Mouse (Mus musculus) adrenal gland (tissue): ENCODE data around the gene Gsta4.
"Not testable (repeated sequence)": the region's sequence is repeated elsewhere in the genome, so short reads cannot be mapped to it uniquely, and the experiment has no call there.

Source experiments
- intact Hi-C: fragments of 180-260 bp; cut with DNase I; formaldehyde crosslinking; loops from one replicate; pipeline ENCODE4 v1.15.1; 2025
- long read RNA-seq, 2 experiments: library from polyadenylated mRNA; unstranded; transcript quantifications; one replicate each; pipeline ENCODE4 v2.0.0; 2020; ENCODE audit warnings: borderline replicate concordance in 1 of 2; ENCODE audit not compliant: insufficient replicate concordance in 1 of 2

The Gsta4 gene
- long read RNA-seq, experiment 1, transcript Gsta4-201 (7 exons, 977 nt): major isoform, 78 of 84 reads
- long read RNA-seq, experiment 1, partial matches to known transcripts: 5 of 84 reads
- long read RNA-seq, experiment 1, other reads (novel, unspliced or antisense): 1 of 84 reads
- long read RNA-seq, experiment 2, transcript Gsta4-201 (7 exons, 977 nt): major isoform, 89 of 92 reads
- long read RNA-seq, experiment 2, partial matches to known transcripts: 2 of 92 reads
- long read RNA-seq, experiment 2, other reads (novel, unspliced or antisense): 1 of 92 reads

DNA sequence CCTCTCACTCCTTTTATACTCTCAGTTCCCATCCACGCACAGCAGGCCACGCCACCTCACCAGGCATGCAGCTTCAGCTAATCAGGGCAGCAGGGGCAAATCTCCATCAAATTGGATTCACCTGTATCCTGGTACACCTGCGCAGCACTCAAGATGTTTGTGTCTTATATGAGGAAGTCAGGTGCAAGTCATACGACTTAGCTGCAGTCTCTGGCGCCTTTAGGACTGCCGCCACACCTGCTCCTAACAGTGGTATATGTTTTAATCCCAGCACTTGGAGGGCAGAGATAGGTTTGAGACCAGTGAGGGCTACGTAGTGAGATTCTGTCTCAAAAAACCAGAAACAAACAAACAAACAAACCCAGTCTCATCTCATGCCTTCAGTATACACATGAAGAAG lies at the start of gene Gsta4:
Gene Gsta4 (plus strand): TSS at position 301 of the 400 bp plus-strand sequence.
- intact Hi-C loops: not testable (repeated sequence)

- intact Hi-C loops: loop anchor here (1.0 kb wide), 1 partner anchor 10 kb away; no protein-coding TSS in a partner anchor
Observed at GRCm38 (mm10) chr9:78135658-78136057, 46.9 kb upstream of the Gsta4 start.

DNA sequence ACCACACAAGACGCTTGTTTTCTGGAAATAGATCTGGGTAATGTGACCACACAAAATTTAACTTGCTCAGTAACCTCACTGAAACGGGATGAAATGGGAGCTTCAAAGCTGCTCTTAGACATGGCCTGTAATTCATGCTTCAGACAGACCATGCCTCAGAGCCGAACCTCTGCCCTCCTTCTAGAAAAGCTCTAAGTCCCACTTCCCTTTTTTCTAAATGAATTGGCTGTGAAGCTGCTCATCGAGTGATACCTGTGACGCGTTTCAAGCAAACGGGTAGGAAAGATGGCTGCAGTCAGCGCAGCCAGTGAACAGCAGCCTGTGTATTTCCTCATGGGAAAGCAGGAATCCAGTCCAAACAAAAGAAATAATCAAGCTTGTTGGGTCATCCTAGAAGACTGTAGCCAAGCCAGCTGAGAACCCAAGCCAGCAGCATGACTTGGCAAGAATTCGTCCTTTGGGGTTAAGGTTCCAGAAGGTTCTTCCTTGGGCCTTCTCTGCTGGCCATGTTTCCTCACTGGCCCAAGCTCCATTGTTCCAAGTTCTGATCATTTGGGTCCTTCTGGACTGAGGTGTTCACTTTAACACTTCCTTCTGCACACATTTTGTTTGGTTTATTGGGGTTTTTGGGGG lies 44.4 kb upstream of the Gsta4 start:
- intact Hi-C loops: no loop called here

DNA sequence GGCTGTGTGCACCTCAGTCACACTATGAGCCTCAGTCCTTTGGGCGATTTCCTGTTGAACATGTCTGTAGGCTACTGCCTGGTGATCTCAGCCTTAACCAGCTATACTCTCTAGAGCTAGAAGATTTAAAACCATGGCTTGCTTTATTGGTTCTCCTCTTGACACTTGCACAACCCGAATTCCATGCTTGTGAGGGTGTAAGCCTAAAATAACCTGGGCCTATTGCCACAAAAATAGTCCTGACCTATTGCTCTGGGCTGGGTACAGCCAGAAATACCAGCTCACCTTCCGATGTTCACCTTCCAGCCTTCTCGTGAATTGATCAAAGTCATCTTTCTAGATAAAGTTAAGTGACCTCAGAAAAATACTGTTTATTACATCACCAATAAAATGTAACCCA lies 43.1 kb upstream of the Gsta4 start:
- intact Hi-C loops: no loop called here

DNA sequence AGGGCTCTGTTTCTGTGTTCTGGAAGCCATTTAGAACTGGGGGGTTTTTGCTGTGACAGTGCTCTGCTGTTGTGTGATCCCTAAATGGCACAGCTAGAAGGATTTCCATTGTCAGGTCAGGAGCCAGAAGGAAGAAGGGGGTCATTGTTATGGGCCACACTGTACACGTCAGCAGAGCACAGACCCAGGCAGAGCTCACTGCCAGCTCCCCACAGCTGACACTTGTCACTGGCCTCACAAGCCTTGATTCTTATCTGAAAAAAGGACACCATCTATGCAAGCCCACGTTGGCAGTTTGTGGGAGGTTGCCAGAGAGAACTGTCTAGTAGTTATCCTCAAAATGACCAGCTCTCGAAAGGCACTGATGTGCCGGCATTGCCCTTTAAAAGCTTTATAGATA lies 36.5 kb upstream of the Gsta4 start:
- intact Hi-C loops: loop anchor here (5.0 kb wide), 1 partner anchor 34 kb away; no protein-coding TSS in a partner anchor

- intact Hi-C loops: loop anchor here (5.0 kb wide), 1 partner anchor 34 kb away; no protein-coding TSS in a partner anchor
Observed at GRCm38 (mm10) chr9:78146627-78147026, 35.9 kb upstream of the Gsta4 start.

DNA sequence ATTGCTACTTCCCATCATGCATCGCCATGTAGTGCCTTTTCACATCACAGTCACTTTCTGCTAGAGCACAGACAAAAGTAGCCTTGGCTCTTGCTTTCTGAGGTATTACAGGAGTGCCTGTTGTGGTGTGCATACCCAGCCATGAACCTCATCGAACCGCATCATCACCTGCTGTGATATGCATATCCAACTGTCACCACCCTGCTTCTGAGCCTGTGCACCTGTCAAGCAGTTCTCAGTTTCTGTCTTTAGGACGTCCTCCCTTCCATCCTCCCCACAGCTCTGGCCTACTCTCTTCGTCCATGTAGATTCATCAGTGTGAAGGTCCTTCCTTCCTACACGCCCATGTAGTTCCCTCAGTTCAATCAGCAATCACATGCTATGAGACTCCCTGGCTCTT lies 34.4 kb upstream of the Gsta4 start:
- intact Hi-C loops: loop anchor here (5.0 kb wide), 1 partner anchor 36 kb away; no protein-coding TSS in a partner anchor

- intact Hi-C loops: loop anchor here (5.0 kb wide), 1 partner anchor 37 kb away; no protein-coding TSS in a partner anchor
Observed at GRCm38 (mm10) chr9:78149770-78150169, 32.8 kb upstream of the Gsta4 start.

DNA sequence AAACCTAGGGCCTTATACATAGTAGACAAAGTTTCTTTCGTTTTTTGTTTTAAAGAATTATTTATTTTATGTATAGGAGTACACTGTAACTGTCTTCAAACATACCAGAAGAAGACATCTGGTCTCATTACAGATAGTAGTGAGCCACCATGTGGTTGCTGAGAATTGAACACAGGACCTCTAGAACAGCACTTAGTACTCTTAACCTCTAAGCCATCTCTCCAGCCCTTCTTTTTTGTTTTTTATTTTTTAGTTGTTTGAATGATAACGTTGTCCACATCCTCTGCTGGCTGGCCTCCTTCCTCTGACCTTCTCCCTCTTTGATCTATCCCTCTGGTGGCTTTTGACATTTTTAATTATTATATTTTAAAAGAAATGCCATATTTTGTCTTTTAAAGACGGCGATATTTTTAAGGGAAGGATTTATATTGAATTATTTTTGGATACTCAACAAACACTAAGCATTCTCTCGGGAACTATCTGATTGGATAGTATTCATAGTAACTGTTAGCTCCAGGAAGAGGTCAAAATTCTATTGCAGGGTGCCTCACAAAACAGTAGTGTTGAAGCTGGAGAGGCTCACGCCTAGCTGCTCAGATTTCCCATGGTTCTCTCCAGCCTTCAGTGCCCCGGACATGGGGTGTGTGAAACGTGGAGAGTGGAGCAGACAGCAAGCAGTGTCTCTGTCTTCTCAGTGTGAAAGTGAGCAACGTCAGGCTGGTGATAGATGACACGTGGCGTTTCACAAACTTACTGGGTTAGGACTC lies 28.2 kb upstream of the Gsta4 start:
- intact Hi-C loops: no loop called here

DNA sequence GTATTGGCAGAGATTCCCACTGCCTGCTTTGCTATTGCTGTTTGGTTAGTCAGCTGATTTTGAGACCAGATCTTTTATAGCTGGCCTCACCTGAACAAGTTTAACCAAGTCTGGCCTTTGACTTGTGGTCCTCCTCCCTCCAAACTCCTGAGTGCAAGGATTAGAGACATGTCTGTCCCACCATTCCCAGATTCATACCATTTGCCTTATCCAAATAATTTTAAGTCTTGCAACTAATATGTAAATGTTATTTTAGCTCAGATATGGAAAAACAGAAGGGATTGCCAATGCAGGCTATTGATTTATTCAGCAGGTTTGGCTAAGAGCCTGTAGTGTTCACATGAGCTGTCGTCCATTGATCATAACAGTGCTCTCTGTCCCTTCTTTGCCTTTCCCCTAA lies 25.4 kb upstream of the Gsta4 start:
- intact Hi-C loops: no loop called here

- intact Hi-C loops: no loop called here
Observed at GRCm38 (mm10) chr9:78163291-78163690, 19.3 kb upstream of the Gsta4 start.

- intact Hi-C loops: loop anchor here (5.0 kb wide), 1 partner anchor 52 kb away; no protein-coding TSS in a partner anchor
Observed at GRCm38 (mm10) chr9:78164741-78165140, 17.8 kb upstream of the Gsta4 start.

DNA sequence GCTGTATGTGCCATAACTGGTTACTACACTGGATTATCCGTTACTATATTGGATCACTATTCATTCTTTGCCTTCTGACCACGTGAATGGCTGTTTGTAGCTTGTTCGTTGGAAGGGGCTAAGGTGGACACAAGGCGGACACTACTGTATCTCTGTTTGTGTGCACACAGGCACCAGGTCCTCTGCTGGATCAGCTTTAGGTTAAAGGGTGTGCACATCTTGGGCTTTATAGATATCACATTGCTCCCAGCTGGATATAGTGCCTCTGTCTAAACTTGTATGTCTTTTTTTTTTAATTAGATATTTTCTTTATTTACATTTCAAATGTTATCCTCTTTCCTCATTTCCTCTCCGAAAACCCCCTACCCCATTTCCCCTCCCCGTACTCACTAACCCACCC lies 17.1 kb upstream of the Gsta4 start:
- intact Hi-C loops: loop anchor here (5.0 kb wide), 1 partner anchor 53 kb away; no protein-coding TSS in a partner anchor

DNA sequence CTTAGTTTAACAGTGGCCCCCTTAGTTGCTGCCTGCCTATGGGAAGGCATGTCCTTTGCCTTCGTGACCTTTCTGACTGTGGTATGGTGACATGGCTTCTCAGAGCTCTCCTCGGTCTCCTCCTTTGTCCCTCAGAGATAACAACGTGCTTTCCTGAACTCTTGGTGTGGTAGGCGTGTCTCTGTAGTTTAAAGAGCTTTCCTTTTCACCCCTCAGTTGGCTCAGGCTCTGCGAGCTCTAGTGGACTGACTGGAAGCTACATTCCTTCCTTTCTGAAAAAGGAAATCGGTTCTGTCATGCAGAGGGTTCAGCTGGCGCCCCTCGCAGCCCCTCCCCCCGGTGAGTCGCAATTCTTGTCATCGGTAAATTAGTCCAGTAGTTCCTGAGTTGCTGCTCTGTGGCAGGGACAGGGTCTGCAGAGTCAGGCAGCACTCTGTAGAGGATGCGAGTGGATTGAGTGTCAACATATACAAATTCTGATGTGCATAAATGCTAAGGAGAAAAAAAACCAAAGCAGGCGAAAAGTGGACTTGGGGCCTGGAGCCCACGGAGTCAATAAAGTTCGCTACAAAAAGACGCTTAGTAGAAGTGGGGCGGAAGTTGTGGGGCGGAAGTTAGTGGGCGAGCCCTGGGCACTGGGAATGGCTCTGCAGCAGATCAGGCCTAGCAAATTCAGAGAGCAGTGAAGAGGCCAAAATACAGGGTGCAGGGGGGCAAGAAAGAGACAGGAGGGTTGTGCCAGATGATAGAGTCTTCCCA lies 15.7 kb upstream of the Gsta4 start:
- intact Hi-C loops: loop anchor here (5.0 kb wide), 1 partner anchor 55 kb away; no protein-coding TSS in a partner anchor

GRCm38 (mm10) chr9:78167453-78167969 lies 15.1 kb upstream of the Gsta4 start:
- intact Hi-C loops: loop anchor here (5.0 kb wide), 1 partner anchor 55 kb away; no protein-coding TSS in a partner anchor

DNA sequence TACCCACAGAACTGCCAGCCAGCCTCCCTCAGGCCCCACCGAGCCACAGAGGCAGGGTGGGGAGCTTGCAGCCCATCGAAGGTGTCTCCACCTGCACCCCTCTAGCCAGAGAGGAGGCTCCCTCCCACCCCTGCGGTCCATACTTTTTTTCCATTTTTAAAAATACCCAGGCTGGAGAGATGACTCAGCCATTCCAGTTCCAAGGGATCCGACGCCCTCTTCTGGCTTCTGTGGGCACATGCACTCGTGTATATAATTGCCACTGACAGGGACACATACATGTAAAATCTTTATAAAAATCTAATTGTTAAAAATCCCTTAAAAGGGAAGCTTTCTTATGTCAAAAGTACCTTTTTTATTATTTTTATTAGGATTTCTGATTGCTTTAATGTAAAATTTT lies 13.7 kb upstream of the Gsta4 start:
- intact Hi-C loops: loop anchor here (5.0 kb wide), 1 partner anchor 57 kb away; no protein-coding TSS in a partner anchor

- intact Hi-C loops: no loop called here
Observed at GRCm38 (mm10) chr9:78174016-78174415, 8.6 kb upstream of the Gsta4 start.

DNA sequence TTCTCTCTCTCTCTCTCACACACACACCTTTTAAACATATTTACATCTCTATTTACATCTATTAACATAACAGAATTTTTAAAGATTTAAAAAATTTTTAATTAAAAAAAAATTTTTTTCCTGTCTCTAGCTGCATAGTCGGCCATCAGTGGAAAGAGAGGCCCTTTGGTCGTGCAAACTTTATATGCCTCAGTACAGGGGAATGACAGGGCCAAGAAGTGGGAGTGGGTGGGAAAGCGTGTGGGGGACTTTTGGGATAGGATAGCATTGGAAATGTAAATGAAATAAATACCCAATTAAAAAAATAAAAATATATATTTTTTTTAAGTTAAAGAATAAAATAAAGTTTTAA lies 7.7 kb upstream of the Gsta4 start:
- intact Hi-C loops: not testable (repeated sequence)

- intact Hi-C loops: no loop called here
Observed at GRCm38 (mm10) chr9:78175277-78176200, 7.0 kb upstream of the Gsta4 start.
